Mouse (Mus musculus): ENCODE data around the gene Rnf34.

GRCm38 (mm10) chr5:122843799-122844198 is 6.0 kb upstream of the Rnf34 start:
- no peak for TF ChIP-seq CTCF (IDR thresholded peaks at IDR 0.05; ENCODE audit: insufficient read depth, low read depth, low read length)
- no peak for TF ChIP-seq POLR2A (IDR thresholded peaks at IDR 0.05; ENCODE audit: insufficient read depth, low read depth, low read length)
